Mouse (Mus musculus) olfactory bulb, adult 2 months (tissue): ENCODE measurements around the gene Olfr460. TPM values are rescaled to one million over a fixed set of nuclear protein-coding genes. Genes with fewer than 3 reads are reported as not detected.

Experiments
- H3K27ac ChIP-seq: fragments of 200-500 bp; 2 replicates; pipeline ENCODE4 v1.5.1; 2012; ENCODE audit warnings: low read depth, low read length; ENCODE audit not compliant: insufficient read depth
- H3K4me1 ChIP-seq: fragments of 200-500 bp; 2 replicates; pipeline ENCODE4 v1.6.1; 2012; ENCODE audit warnings: low read length; ENCODE audit not compliant: control insufficient read depth, insufficient read depth
- H3K4me3 ChIP-seq: fragments of 200-500 bp; 2 replicates; pipeline ENCODE4 v1.5.1; 2012; ENCODE audit warnings: mild to moderate bottlenecking, low read depth, low read length, moderate library complexity; ENCODE audit not compliant: insufficient read depth
- CTCF ChIP-seq: fragments of 200-500 bp; IDR thresholded peaks from 2 replicates; pipeline ENCODE4 v1.5.1; 2012; ENCODE audit warnings: low read depth, mild to moderate bottlenecking, low read length, moderate library complexity; ENCODE audit not compliant: insufficient read depth
- POLR2A ChIP-seq: fragments of 200-500 bp; IDR thresholded peaks from 2 replicates; pipeline ENCODE4 v1.6.1; 2012; ENCODE audit warnings: mild to moderate bottlenecking, low read depth, low read length, moderate library complexity; ENCODE audit not compliant: insufficient read depth
- whole genome bisulfite sequencing: fragments of 180-500 bp; shearing (Covaris S2); methylation state at CpG from one replicate; pipeline ENCODE4 v1.1.7; 2018; 5-methylcytosine and 5-hydroxymethylcytosine counted together
- polyA plus RNA-seq: library from polyadenylated mRNA; stranded (reverse); fragments of >200 nt; gene quantifications from 2 replicates; pipeline ENCODE4 v1.2.4, GENCODE M21; 2012; ENCODE audit warnings: low replicate concordance; ENCODE audit not compliant: missing spikeins, insufficient read depth, insufficient read length

Gene Olfr460
- polyA plus RNA-seq, 1 experiment, result not detected

DNA sequence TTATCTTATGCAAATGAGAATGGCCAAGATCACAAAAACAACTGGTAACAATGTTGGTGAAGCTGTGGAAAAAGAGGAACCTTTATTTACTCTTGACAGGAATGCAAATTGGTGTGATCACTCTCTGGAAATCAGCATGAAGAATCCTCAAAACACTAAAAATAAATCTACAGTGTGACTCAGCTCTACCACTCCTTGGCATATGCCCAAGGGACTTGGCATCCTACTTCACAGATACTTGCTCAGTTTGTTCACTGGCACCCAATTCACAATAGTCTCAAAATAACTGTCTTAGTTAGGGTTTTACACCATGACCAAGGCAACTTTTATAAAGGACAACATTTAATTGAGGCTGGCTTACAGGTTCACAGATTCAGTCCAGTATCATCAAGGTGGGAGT is 38.1 kb downstream of the Olfr460 start:
- no peak for TF ChIP-seq CTCF
- no peak for TF ChIP-seq POLR2A
- Histone ChIP-seq H3K4me3 (no peak overlapping the region), H3K4me1 (no peaks in the 10 kb centered on the region), H3K27ac (peak overlapping the region; percentile 69)

DNA sequence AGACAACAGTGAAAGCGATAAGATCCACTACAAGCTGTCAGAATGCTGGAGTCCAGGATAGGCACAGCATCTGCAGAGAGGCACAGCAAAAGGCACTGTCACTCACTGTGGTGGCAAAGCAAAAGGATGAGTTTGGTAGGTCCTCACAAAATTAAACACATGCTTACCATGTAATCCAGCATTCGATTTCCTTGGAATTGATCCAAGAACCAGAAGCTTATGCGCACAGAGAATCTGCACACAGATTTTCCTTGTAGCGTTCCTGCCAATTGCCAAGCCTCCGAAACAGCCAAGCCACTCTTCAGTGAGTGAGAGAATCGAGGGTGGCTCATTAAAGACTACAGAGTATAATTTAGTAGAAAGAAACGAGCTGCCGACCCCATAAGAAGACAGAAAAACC is 41.0 kb downstream of the Olfr460 start:
- no peaks in the 10 kb centered on the region for H3K4me1 ChIP-seq
- 27% methylated on average over 8 of the region's 8 CpGs for WGBS
- H3K4me3 ChIP-seq, result no peak overlapping the region
- TF ChIP-seq CTCF, result no peak
- H3K27ac ChIP-seq, result no peak overlapping the region

DNA sequence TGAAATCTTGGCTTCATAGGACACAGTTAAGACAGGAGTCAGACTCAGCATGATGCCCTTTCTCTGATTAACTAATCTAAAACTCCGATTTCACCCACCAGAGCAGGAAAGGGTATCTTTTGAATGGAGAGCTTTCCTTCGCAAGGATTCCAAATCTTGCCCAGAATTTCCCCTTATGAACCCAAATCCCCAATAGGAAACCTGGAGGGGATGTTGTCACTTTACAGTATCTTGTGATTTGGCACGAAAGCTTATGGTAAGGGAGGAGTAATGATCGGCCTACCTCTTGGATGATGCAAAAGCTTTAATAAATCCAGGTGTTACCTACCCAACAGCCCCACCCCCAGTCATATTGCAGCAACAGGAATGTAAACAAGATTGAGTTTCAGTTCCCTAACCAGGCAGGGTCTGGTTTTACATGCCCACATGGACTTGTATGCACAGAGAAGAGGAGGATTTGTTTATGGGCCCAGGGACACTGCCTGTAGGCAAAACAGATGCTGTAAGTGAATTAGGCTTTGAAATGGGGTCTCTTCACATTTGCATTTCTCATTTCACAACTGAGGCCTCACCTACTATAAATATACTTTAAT is 44.1 kb downstream of the Olfr460 start, which contains the start of gene Tas2r138:
Tas2r138 (minus strand) TSS at position 51 of the 593 bp plus-strand sequence.
- WGBS, result 91% methylated on average over 4 of the region's 4 CpGs
- Histone ChIP-seq H3K27ac (no peak within 1 kb of the TSS), H3K4me1 (no peaks in the 10 kb centered on the region), H3K4me3 (no peak within 1 kb of the TSS)
- TF ChIP-seq POLR2A (no peak), CTCF (no peak)

GRCm38 (mm10) chr6:40617965-40618364 is 48.7 kb downstream of the Olfr460 start:
- TF ChIP-seq CTCF, result no peak
- TF ChIP-seq POLR2A, result no peak
- 2% methylated on average over 2 of the region's 2 CpGs for WGBS
- H3K27ac ChIP-seq, result no peak overlapping the region
- H3K4me1 ChIP-seq, result no peaks in the 10 kb centered on the region
- no peak overlapping the region for H3K4me3 ChIP-seq

Other genes starting within 250 kb of the Olfr460 start
- 304 TPM in 1 of 2 replicates, not detected in the other for gene Agk, start 244.3 kb upstream of the Olfr460 start, polyA plus RNA-seq
- 44.9 and 190 TPM in 2 replicates for gene E330009J07Rik, start 133.4 kb upstream of the Olfr460 start, polyA plus RNA-seq
- not detected in 2 replicates for gene Wee2, start 130.4 kb upstream of the Olfr460 start, polyA plus RNA-seq
- gene Ssbp1, start 98.1 kb upstream of the Olfr460 start, polyA plus RNA-seq, result not detected in 2 replicates
- gene Tas2r137, start 78.3 kb upstream of the Olfr460 start, polyA plus RNA-seq, result not detected in 2 replicates
- not detected in 2 replicates for gene Tas2r108, start 76.0 kb upstream of the Olfr460 start, polyA plus RNA-seq
- gene Prss37, start 50.0 kb upstream of the Olfr460 start, polyA plus RNA-seq, result not detected in 2 replicates
- not detected in 2 replicates for gene Olfr461, start 14.4 kb upstream of the Olfr460 start, polyA plus RNA-seq
- not detected in 2 replicates for gene Clec5a, start 16.3 kb downstream of the Olfr460 start, polyA plus RNA-seq
- not detected in 2 replicates for gene Tas2r138, start 43.8 kb downstream of the Olfr460 start, polyA plus RNA-seq
- not detected in 2 replicates for gene Mgam, start 59.3 kb downstream of the Olfr460 start, polyA plus RNA-seq